Mouse (Mus musculus) embryonic facial prominence, embryonic 14.5 days (tissue): ENCODE data around the gene Tvp23a. TPM values are rescaled to one million over a fixed set of nuclear protein-coding genes. Genes with fewer than 3 reads are reported as not detected.

ENCODE experiments used
- ATAC-seq: fragments of 200-750 bp; cut with Nextera tagmentation; 2 replicates; pipeline ENCODE4 v1.8.0; 2017; ENCODE audit warnings: low read depth, moderate number of reproducible peaks, moderate TSS enrichment
- DNase-seq: peaks from one replicate; pipeline ENCODE4 v3.0.0-alpha.2; 2015; ENCODE audit warnings: low spot score
- H3K27ac ChIP-seq: fragments of 300-500 bp; sonication (generic); replicated peaks from 2 replicates; pipeline ENCODE4 v1.5.1; 2014; ENCODE audit warnings: low read depth, mild to moderate bottlenecking, low read length, moderate library complexity
- H3K27me3 ChIP-seq: fragments of 300-500 bp; sonication (generic); replicated peaks from 2 replicates; pipeline ENCODE4 v1.6.1; 2014; ENCODE audit warnings: low read length; ENCODE audit not compliant: control insufficient read depth, insufficient read depth
- H3K36me3 ChIP-seq: fragments of 300-500 bp; sonication (generic); 2 replicates; pipeline ENCODE4 v1.6.1; 2014; ENCODE audit warnings: low read length, mixed read lengths; ENCODE audit not compliant: control insufficient read depth, insufficient read depth
- H3K4me1 ChIP-seq: fragments of 300-500 bp; sonication (generic); 2 replicates; pipeline ENCODE4 v1.6.1; 2014; ENCODE audit warnings: antibody characterized with exemption, low read length; ENCODE audit not compliant: control insufficient read depth, insufficient read depth
- H3K4me2 ChIP-seq: fragments of 300-500 bp; sonication (generic); 2 replicates; pipeline ENCODE4 v1.6.1; 2014; ENCODE audit warnings: low read depth, mild to moderate bottlenecking, low read length, moderate library complexity, mixed read lengths
- H3K4me3 ChIP-seq: fragments of 300-500 bp; sonication (generic); 2 replicates; pipeline ENCODE4 v1.5.1; 2014; ENCODE audit warnings: low read depth, mild to moderate bottlenecking, low read length
- H3K9ac ChIP-seq: fragments of 300-500 bp; sonication (generic); 2 replicates; pipeline ENCODE4 v1.6.1; 2014; ENCODE audit warnings: low read depth, mild to moderate bottlenecking, low read length, moderate library complexity, mixed read lengths
- H3K9me3 ChIP-seq: fragments of 300-500 bp; sonication (generic); 2 replicates; pipeline ENCODE4 v1.6.1; 2016; ENCODE audit warnings: low read length; ENCODE audit not compliant: control insufficient read depth
- WGBS: fragments of 180-500 bp; shearing (Covaris S2); extraction: QIAGEN DNeasy Blood & Tissue Kit; methylation state at CpG from one replicate; pipeline ENCODE4 v1.1.7; 2014; 5-methylcytosine and 5-hydroxymethylcytosine counted together
- polyA plus RNA-seq: library from polyadenylated mRNA; unstranded; fragments of >200 nt; fragmentation: Nextera tagmentation; extraction: Ambion mirVana; gene quantifications from 2 replicates; pipeline ENCODE4 v1.2.1, GENCODE M21; 2014

Gene Tvp23a
- polyA plus RNA-seq, 1 experiment from 2014 or later = 13.2 TPM

DNA sequence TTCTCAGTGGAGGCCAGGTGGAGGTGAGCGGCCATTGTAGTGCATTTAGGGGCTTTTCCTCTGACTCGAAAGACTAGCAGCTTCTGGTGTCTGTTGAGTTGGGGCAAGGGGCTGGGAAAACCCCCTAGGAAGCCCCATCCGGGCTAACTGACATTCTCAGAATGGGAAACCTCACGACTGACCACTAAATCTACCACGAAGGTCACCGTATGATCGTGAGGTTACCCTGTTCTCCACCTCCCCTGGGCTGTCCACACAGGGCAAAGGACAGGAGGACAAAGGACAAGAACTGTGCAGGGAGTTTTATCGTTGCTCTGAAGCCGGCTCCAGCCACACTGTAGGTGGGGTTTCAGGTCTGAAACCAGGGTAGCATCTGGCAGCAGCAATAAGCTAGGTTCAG, 1.8 kb upstream of the Tvp23a start:
- 0 out of 2 replicates have a peak, but pooled peaks cover 5% of the 10 kb centered on the region for H3K4me1 ChIP-seq
- no peak overlapping the region for H3K27ac ChIP-seq
- H3K4me3 ChIP-seq = no peak overlapping the region
- no peaks in the 10 kb centered on the region for H3K36me3 ChIP-seq
- ATAC-seq (no peak), DNase-seq (no peak)
- no peak overlapping the region for H3K4me2 ChIP-seq
- WGBS = 84% methylated on average over 9 of the region's 9 CpGs
- H3K9me3 ChIP-seq = no peaks in the 10 kb centered on the region
- H3K9ac ChIP-seq = no peak overlapping the region
- H3K27me3 ChIP-seq = no peaks in the 10 kb centered on the region

GRCm38 (mm10) chr16:10447781-10448180, 619 bp upstream of the Tvp23a start:
- H3K36me3 ChIP-seq = no peaks in the 10 kb centered on the region
- H3K27ac ChIP-seq = no peak overlapping the region
- peak overlapping the region; percentile 67 for H3K9ac ChIP-seq
- ATAC-seq (no peak), DNase-seq (no peak)
- H3K27me3 ChIP-seq = no peaks in the 10 kb centered on the region
- peak overlapping the region; percentile 47 for H3K4me3 ChIP-seq
- WGBS = 52% methylated on average over 2 of the region's 2 CpGs
- H3K4me2 ChIP-seq = peak overlapping the region; percentile 86
- H3K9me3 ChIP-seq = no peaks in the 10 kb centered on the region
- 0 out of 2 replicates have a peak, but pooled peaks cover 5% of the 10 kb centered on the region for H3K4me1 ChIP-seq

GRCm38 (mm10) chr16:10446573-10447263, 444 bp downstream of the Tvp23a start:
- peak overlapping the region; percentile 47 for H3K4me3 ChIP-seq
- ATAC-seq = peak; percentile 50
- WGBS = 16% methylated on average over 13 of the region's 13 CpGs
- no peaks in the 10 kb centered on the region for H3K36me3 ChIP-seq
- H3K4me1 ChIP-seq = 0 out of 2 replicates have a peak, but pooled peaks cover 5% of the 10 kb centered on the region
- no peaks in the 10 kb centered on the region for H3K27me3 ChIP-seq
- no peaks in the 10 kb centered on the region for H3K9me3 ChIP-seq
- H3K4me2 ChIP-seq = peak overlapping the region; percentile 86
- DNase-seq = no peak
- peak overlapping the region; percentile 67 for H3K9ac ChIP-seq
- peak overlapping the region; percentile 42 for H3K27ac ChIP-seq

DNA sequence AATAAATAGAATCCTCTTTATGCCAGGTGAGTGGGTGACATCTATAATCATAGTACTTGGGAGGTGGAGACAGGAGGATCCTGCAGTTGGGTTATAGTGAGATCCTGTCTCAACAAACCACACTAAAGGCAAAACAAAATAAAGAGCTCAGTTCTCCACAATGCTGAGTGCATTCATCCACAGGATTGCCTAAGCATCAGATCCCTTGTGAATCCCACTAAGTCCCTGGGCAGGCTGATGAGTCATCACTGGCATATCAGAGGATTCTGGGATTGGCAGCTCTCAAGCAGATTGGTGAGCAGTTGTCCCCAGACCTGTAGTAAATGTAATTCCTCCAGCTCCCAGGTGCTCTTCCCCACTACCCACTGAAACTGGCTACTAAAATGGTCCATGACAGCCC, 3.4 kb downstream of the Tvp23a start:
- DNase-seq = no peak
- Histone ChIP-seq H3K36me3 (no peaks in the 10 kb centered on the region), H3K9me3 (no peaks in the 10 kb centered on the region), H3K27me3 (no peaks in the 10 kb centered on the region), H3K27ac (no peak overlapping the region), H3K4me1 (0 out of 2 replicates have a peak, but pooled peaks cover 5% of the 10 kb centered on the region), H3K4me3 (no peak overlapping the region), H3K9ac (no peak overlapping the region), H3K4me2 (no peak overlapping the region)
- no peak for ATAC-seq

DNA sequence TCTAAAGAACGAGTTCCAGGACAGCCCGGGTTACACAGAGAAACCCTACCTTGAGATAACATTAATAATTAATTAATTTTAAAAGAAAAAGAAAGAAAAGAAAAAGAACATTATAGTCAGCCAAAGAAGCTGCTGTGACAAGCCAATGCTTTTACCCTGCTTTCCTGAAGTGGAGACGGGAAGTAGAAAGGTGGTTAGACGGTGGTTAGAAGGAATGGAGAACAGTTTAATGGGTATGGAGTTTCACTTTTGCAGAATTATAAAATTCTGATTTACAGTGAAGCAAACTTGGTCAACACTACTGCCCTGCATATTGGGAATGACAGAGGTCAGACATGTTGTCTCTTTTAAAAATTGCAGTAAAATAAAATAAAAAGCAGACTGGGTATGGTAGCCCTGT, 5.4 kb downstream of the Tvp23a start:
- no peaks in the 10 kb centered on the region for H3K9me3 ChIP-seq
- no peaks in the 10 kb centered on the region for H3K27me3 ChIP-seq
- H3K27ac ChIP-seq = no peak overlapping the region
- no peaks in the 10 kb centered on the region for H3K36me3 ChIP-seq
- 88% methylated on average over 4 of the region's 4 CpGs for WGBS
- DNase-seq = no peak
- no peak for ATAC-seq
- H3K4me2 ChIP-seq = no peak overlapping the region
- no peak overlapping the region for H3K9ac ChIP-seq
- no peak overlapping the region for H3K4me3 ChIP-seq
- H3K4me1 ChIP-seq = 0 out of 2 replicates have a peak, but pooled peaks cover 3% of the 10 kb centered on the region

DNA sequence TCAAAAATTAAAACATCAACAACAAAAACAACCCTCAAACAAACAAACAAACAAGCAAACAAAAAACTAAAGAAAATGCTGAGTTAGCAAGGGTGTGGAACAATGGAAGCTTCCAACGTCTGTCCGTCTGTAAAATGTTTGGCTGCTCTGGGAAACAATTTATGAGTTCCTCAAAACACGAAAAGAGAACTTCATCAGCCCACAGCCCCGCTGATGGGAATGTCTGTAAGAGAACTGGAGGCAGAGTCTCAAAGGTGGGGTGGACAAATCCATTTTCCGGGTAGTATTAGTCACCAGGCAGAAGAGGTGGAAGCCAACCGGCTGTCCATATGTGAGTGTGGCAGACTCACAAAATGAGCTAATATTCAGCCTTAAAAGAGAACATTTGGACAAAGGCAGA, 5.8 kb downstream of the Tvp23a start:
- Histone ChIP-seq H3K36me3 (no peaks in the 10 kb centered on the region), H3K9me3 (no peaks in the 10 kb centered on the region), H3K4me1 (no peaks in the 10 kb centered on the region), H3K9ac (no peak overlapping the region), H3K4me2 (no peak overlapping the region), H3K27ac (no peak overlapping the region), H3K4me3 (no peak overlapping the region), H3K27me3 (no peaks in the 10 kb centered on the region)
- DNase-seq (no peak), ATAC-seq (no peak)
- WGBS = 86% methylated on average over 6 of the region's 6 CpGs

DNA sequence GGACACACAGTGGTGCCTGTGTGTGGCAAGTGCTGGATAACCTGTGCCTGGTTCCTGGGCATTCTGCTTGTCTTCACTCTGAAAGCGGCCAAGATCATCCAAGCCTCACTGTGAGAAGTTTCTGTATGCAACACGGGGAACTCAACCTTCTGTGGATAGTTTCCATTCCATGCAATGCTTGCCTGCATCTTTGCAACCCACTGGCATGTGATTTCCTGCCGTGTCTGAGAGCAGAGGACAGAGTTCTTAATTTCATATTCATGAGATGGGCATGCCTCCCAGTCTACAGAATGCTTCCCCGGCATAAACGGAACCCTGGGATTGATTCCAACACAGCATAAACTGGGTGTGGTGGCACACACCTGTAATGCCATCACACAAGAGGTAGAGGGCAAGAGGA, 9.1 kb downstream of the Tvp23a start:
- Histone ChIP-seq H3K27me3 (no peaks in the 10 kb centered on the region), H3K27ac (no peak overlapping the region), H3K36me3 (no peaks in the 10 kb centered on the region), H3K9ac (no peak overlapping the region), H3K4me2 (no peak overlapping the region), H3K9me3 (no peaks in the 10 kb centered on the region), H3K4me1 (no peaks in the 10 kb centered on the region), H3K4me3 (no peak overlapping the region)
- WGBS = 80% methylated on average over 5 of the region's 5 CpGs
- DNase-seq = no peak
- ATAC-seq = no peak

DNA sequence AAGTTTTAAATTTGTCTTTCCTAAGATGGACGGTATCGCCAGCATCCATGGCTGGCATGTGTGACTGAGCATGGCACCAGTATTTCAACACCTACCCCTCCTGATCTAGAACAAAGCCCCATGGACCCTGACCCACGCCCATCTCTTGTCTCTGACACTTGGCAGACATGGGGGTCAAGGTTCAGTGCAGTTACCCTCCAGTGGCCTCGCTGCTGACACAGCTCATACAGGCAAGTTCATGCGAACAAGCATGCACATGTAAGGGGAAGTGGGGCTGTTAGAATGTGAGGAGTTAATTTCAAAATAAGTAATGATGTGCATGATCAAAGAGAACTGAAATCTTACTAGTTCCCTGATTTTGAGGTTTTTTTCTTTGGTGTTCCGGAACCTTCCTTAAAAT, 11.0 kb downstream of the Tvp23a start:
- WGBS = 81% methylated on average over 6 of the region's 6 CpGs
- H3K27me3 ChIP-seq = no peaks in the 10 kb centered on the region

GRCm38 (mm10) chr16:10433344-10433743, 13.8 kb downstream of the Tvp23a start:
- Histone ChIP-seq H3K4me3 (no peak overlapping the region), H3K9me3 (no peaks in the 10 kb centered on the region), H3K4me2 (no peak overlapping the region), H3K27me3 (no peaks in the 10 kb centered on the region), H3K4me1 (no peaks in the 10 kb centered on the region), H3K9ac (no peak overlapping the region), H3K27ac (no peak overlapping the region), H3K36me3 (no peaks in the 10 kb centered on the region)
- ATAC-seq (no peak), DNase-seq (no peak)
- 85% methylated on average over 5 of the region's 5 CpGs for WGBS

More for the DNA sequence above, 11.0 kb downstream of the Tvp23a start:
- no peak overlapping the region for H3K9ac ChIP-seq
- no peak overlapping the region for H3K4me2 ChIP-seq
- no peak overlapping the region for H3K27ac ChIP-seq
- H3K36me3 ChIP-seq = no peaks in the 10 kb centered on the region
- no peak for ATAC-seq
- H3K9me3 ChIP-seq = no peaks in the 10 kb centered on the region
- no peak overlapping the region for H3K4me3 ChIP-seq
- H3K4me1 ChIP-seq = no peaks in the 10 kb centered on the region
- no peak for DNase-seq
